In genomic region chr1:118954434-118955301, GRCm38 (mm10) we compare ENCODE assay signal across 8 mouse cellular contexts.
A peak's percentile ranks its signal among the peaks of the same experiment; 100 is the strongest.
DNase-seq lines count a peak whose midpoint lies in the region; ATAC-seq and TF ChIP-seq lines count a peak whose summit lies in the region.

No protein-coding gene starts in this region.

- no peaks in the 10 kb centered on the region for H3K27me3 ChIP-seq in embryonic facial prominence, embryonic 15.5 days
- no peaks in the 10 kb centered on the region for H3K27me3 ChIP-seq in limb, embryonic 14.5 days (ENCODE audit: control insufficient read depth, insufficient read depth, low read length)
- no peaks in the 10 kb centered on the region for H3K27me3 ChIP-seq in stomach, embryonic 16.5 days (ENCODE audit: control insufficient read depth, insufficient read depth, low read length)
- H3K27me3 ChIP-seq in liver, postnatal 0 days (ENCODE audit: insufficient read depth, low read length): no peaks in the 10 kb centered on the region

- no peak for TF ChIP-seq CTCF in liver, postnatal 0 days (IDR thresholded peaks at IDR 0.05; ENCODE audit: low read depth)

- peak; percentile 79 for ATAC-seq in embryonic facial prominence, embryonic 15.5 days (ENCODE audit: insufficient number of reproducible peaks, low FRiP score, low TSS enrichment, low read depth)
- peak; percentile 81 for ATAC-seq in limb, embryonic 14.5 days (ENCODE audit: low FRiP score, low read depth)
- ATAC-seq in stomach, embryonic 16.5 days (ENCODE audit: insufficient read depth, low FRiP score): peak; percentile 65
- ATAC-seq in liver, postnatal 0 days: no peak

- no peaks in the 10 kb centered on the region for H3K9me3 ChIP-seq in embryonic facial prominence, embryonic 15.5 days (replicated peaks)
- no peaks in the 10 kb centered on the region for H3K9me3 ChIP-seq in limb, embryonic 14.5 days (ENCODE audit: control insufficient read depth, low read length)
- H3K9me3 ChIP-seq in stomach, embryonic 16.5 days (replicated peaks; ENCODE audit: control insufficient read depth, low read length): no peaks in the 10 kb centered on the region
- H3K9me3 ChIP-seq in liver, postnatal 0 days (ENCODE audit: low read length): no peaks in the 10 kb centered on the region

- peak; percentile 56 to 69 for DNase-seq in kidney, postnatal 4 days
- no peak for DNase-seq in kidney, postnatal 14 days
- DNase-seq in heart, postnatal 14 days: peak; percentile 28 to 43
- peak; percentile 82 for DNase-seq in limb, embryonic 14.5 days (ENCODE audit: low spot score)
- no peak for DNase-seq in liver, postnatal 0 days
- DNase-seq in adrenal gland, postnatal 4 days (ENCODE audit: low spot score in 2 of 2): no peak

- no peak for TF ChIP-seq POLR2A in limb, embryonic 14.5 days (IDR thresholded peaks at IDR 0.05; ENCODE audit: borderline replicate concordance, extremely low read depth, insufficient read depth, insufficient read length)

- H3K27ac ChIP-seq in embryonic facial prominence, embryonic 15.5 days (replicated peaks): peak overlapping the region; percentile 61; the same call in 1 of the 2 replicates
- H3K27ac ChIP-seq in limb, embryonic 14.5 days (replicated peaks; ENCODE audit: low read depth, low read length): no peak overlapping the region; the same call in none of the 2 replicates
- peak overlapping the region; percentile 46 for H3K27ac ChIP-seq in stomach, embryonic 16.5 days (ENCODE audit: low read length)
- no peak overlapping the region for H3K27ac ChIP-seq in liver, postnatal 0 days (ENCODE audit: low read depth)

- peaks cover 16% of the 10 kb centered on the region; the same call in 1 of the 2 replicates for H3K36me3 ChIP-seq in embryonic facial prominence, embryonic 15.5 days
- H3K36me3 ChIP-seq in limb, embryonic 14.5 days (ENCODE audit: control insufficient read depth, insufficient read depth, low read length): peaks cover 17% of the 10 kb centered on the region; the same call in 1 of the 2 replicates
- H3K36me3 ChIP-seq in stomach, embryonic 16.5 days (ENCODE audit: control insufficient read depth, insufficient read depth, low read length): no peaks in the 10 kb centered on the region
- H3K36me3 ChIP-seq in liver, postnatal 0 days (replicated peaks; ENCODE audit: insufficient read depth, low read length): no peaks in the 10 kb centered on the region

- H3K4me2 ChIP-seq in embryonic facial prominence, embryonic 15.5 days (replicated peaks): no peak overlapping the region
- H3K4me2 ChIP-seq in limb, embryonic 14.5 days (replicated peaks; ENCODE audit: low read depth, low read length, severe bottlenecking): no peak overlapping the region
- no peak overlapping the region for H3K4me2 ChIP-seq in stomach, embryonic 16.5 days (ENCODE audit: low read depth, low read length)
- H3K4me2 ChIP-seq in liver, postnatal 0 days (ENCODE audit: low read depth, low read length): no peak overlapping the region

- WGBS in embryonic facial prominence, embryonic 15.5 days: 28% methylated on average over 10 of the region's 10 CpGs
- 40% methylated on average over 10 of the region's 10 CpGs for WGBS in limb, embryonic 14.5 days
- WGBS in stomach, embryonic 16.5 days: 41% methylated on average over 10 of the region's 10 CpGs
- 62% methylated on average over 10 of the region's 10 CpGs for WGBS in liver, postnatal 0 days (ENCODE audit: insufficient replicate concordance)

- no peak overlapping the region for H3K4me3 ChIP-seq in embryonic facial prominence, embryonic 15.5 days (replicated peaks)
- no peak overlapping the region for H3K4me3 ChIP-seq in limb, embryonic 14.5 days (replicated peaks; ENCODE audit: low read length)
- no peak overlapping the region for H3K4me3 ChIP-seq in stomach, embryonic 16.5 days (replicated peaks; ENCODE audit: low read length)
- H3K4me3 ChIP-seq in liver, postnatal 0 days (ENCODE audit: low read depth, low read length): no peak overlapping the region

- no peak overlapping the region for H3K9ac ChIP-seq in embryonic facial prominence, embryonic 15.5 days
- H3K9ac ChIP-seq in limb, embryonic 14.5 days (ENCODE audit: low read depth, low read length, severe bottlenecking): no peak overlapping the region
- 0 out of 2 replicates have a peak overlapping the region, but pooled peaks have one; percentile 17 for H3K9ac ChIP-seq in stomach, embryonic 16.5 days (ENCODE audit: low read length)
- H3K9ac ChIP-seq in liver, postnatal 0 days (replicated peaks): no peak overlapping the region

- TF ChIP-seq EP300 in liver, postnatal 0 days (IDR thresholded peaks at IDR 0.05; ENCODE audit: low read depth): no peak

- intact Hi-C loops in heart, postnatal 14 days (cut with DNase I): no loop called here

- peaks cover 51% of the 10 kb centered on the region for H3K4me1 ChIP-seq in embryonic facial prominence, embryonic 15.5 days
- peaks cover 33% of the 10 kb centered on the region for H3K4me1 ChIP-seq in limb, embryonic 14.5 days (ENCODE audit: control insufficient read depth, insufficient read depth, low read length)
- H3K4me1 ChIP-seq in stomach, embryonic 16.5 days (ENCODE audit: control insufficient read depth, insufficient read depth, low read length): peaks cover 31% of the 10 kb centered on the region
- no peaks in the 10 kb centered on the region for H3K4me1 ChIP-seq in liver, postnatal 0 days (ENCODE audit: insufficient read depth)

Comparison
In these comparisons a context has a peak if more than half of its experiments do, and no peak if none do; other contexts are left out.
1. DNase-seq: peak in kidney, postnatal 4 days (2 of 2), heart, postnatal 14 days (2 of 2) and limb, embryonic 14.5 days (single experiment); none in kidney, postnatal 14 days (single experiment), liver, postnatal 0 days (single experiment) and adrenal gland, postnatal 4 days (0 of 2).
2. H3K27ac ChIP-seq: peak in embryonic facial prominence, embryonic 15.5 days (single experiment) and stomach, embryonic 16.5 days (single experiment); none in limb, embryonic 14.5 days (single experiment) and liver, postnatal 0 days (single experiment).